Mouse (Mus musculus): ENCODE measurements at regions not wholly inside any gene's neighbourhood (a gene's known extent, or its start where the extent isn't known, plus 50 kb on each side); places are given as distances from the start of the nearest gene placed in this dataset.

GRCm38 (mm10) chr15:15148791-15149190 is 1579.8 kb upstream of the Cdh9 start:
- ATAC-seq (replicated peaks; ENCODE audit: low FRiP score, low read depth), result no peak
- no peak for TF ChIP-seq CTCF (IDR thresholded peaks at IDR 0.05; ENCODE audit: low read depth)
- H3K9ac ChIP-seq (ENCODE audit: low read depth, low read length), result no peak overlapping the region
- H3K27me3 ChIP-seq (ENCODE audit: insufficient read depth, low read length), result no peaks in the 10 kb centered on the region
- no peak for DNase-seq (ENCODE audit: low spot score)
- H3K27ac ChIP-seq, result no peak overlapping the region
- 91% methylated on average over 2 of the region's 2 CpGs for WGBS
- H3K4me3 ChIP-seq (replicated peaks; ENCODE audit: low read depth, low read length), result no peak overlapping the region
- H3K9me3 ChIP-seq (replicated peaks; ENCODE audit: low read length), result no peaks in the 10 kb centered on the region
- H3K36me3 ChIP-seq (ENCODE audit: insufficient read depth, low read length), result no peaks in the 10 kb centered on the region
- no peak overlapping the region for H3K4me2 ChIP-seq (ENCODE audit: low read length)
- no peaks in the 10 kb centered on the region for H3K4me1 ChIP-seq (replicated peaks; ENCODE audit: insufficient read depth, low read length)

DNA sequence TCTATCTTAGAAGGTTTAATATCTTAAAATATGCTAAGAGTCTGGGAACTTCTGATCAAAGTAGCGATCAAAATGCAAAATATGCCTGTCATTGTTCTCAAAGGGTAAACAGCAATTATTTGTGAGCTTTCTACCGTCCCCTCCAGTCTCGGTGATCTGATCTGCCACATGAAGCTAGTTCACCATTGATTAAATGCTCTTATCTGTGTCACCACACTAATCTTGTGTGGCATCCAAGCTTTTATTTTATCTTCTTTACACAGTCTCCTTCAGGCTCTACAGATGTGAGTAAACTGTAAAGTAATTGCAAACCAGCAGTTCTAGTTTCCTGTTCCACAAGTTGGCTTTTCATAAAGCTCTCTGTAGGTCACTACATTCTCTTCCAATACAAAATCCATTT is 1573.1 kb upstream of the Cdh9 start:
- Histone ChIP-seq H3K4me3 (replicated peaks; ENCODE audit: low read depth, low read length) (no peak overlapping the region), H3K36me3 (ENCODE audit: insufficient read depth, low read length) (no peaks in the 10 kb centered on the region), H3K27ac (no peak overlapping the region), H3K9me3 (replicated peaks; ENCODE audit: low read length) (no peaks in the 10 kb centered on the region), H3K9ac (ENCODE audit: low read depth, low read length) (no peak overlapping the region), H3K4me2 (ENCODE audit: low read length) (no peak overlapping the region), H3K4me1 (replicated peaks; ENCODE audit: insufficient read depth, low read length) (no peaks in the 10 kb centered on the region), H3K27me3 (ENCODE audit: insufficient read depth, low read length) (no peaks in the 10 kb centered on the region)
- no peak for TF ChIP-seq CTCF (IDR thresholded peaks at IDR 0.05; ENCODE audit: low read depth)
- no peak for ATAC-seq (replicated peaks; ENCODE audit: low FRiP score, low read depth)
- DNase-seq (ENCODE audit: low spot score), result no peak
- WGBS, result 70% methylated on average over 3 of the region's 3 CpGs

- H3K27ac ChIP-seq, result no peak overlapping the region
- H3K4me3 ChIP-seq (replicated peaks; ENCODE audit: low read depth, low read length), result no peak overlapping the region
- no peaks in the 10 kb centered on the region for H3K27me3 ChIP-seq (ENCODE audit: insufficient read depth, low read length)
- H3K36me3 ChIP-seq (ENCODE audit: insufficient read depth, low read length), result no peaks in the 10 kb centered on the region
- WGBS, result 58% methylated on average over 1 of the region's 1 CpGs
- DNase-seq (ENCODE audit: low spot score) (no peak), ATAC-seq (replicated peaks; ENCODE audit: low FRiP score, low read depth) (no peak)
- H3K9ac ChIP-seq (ENCODE audit: low read depth, low read length), result no peak overlapping the region
- no peaks in the 10 kb centered on the region for H3K9me3 ChIP-seq (replicated peaks; ENCODE audit: low read length)
- H3K4me2 ChIP-seq (ENCODE audit: low read length), result no peak overlapping the region
- no peak for TF ChIP-seq CTCF (IDR thresholded peaks at IDR 0.05; ENCODE audit: low read depth)
- H3K4me1 ChIP-seq (replicated peaks; ENCODE audit: insufficient read depth, low read length), result no peaks in the 10 kb centered on the region
Observed at GRCm38 (mm10) chr15:15170387-15170786, 1558.2 kb upstream of the Cdh9 start.

- 0 out of 2 replicates have a peak, but pooled peaks have one; percentile 18 for TF ChIP-seq CTCF (IDR thresholded peaks at IDR 0.05; ENCODE audit: low read depth)
- H3K9ac ChIP-seq (ENCODE audit: low read depth, low read length), result no peak overlapping the region
- H3K9me3 ChIP-seq (replicated peaks; ENCODE audit: low read length), result no peaks in the 10 kb centered on the region
- ATAC-seq (replicated peaks; ENCODE audit: low FRiP score, low read depth) (no peak), DNase-seq (ENCODE audit: low spot score) (no peak)
- WGBS, result 45% methylated on average over 2 of the region's 2 CpGs
- H3K27ac ChIP-seq, result no peak overlapping the region
- H3K4me2 ChIP-seq (ENCODE audit: low read length), result no peak overlapping the region
- no peaks in the 10 kb centered on the region for H3K36me3 ChIP-seq (ENCODE audit: insufficient read depth, low read length)
- H3K4me1 ChIP-seq (replicated peaks; ENCODE audit: insufficient read depth, low read length), result no peaks in the 10 kb centered on the region
- H3K4me3 ChIP-seq (replicated peaks; ENCODE audit: low read depth, low read length), result no peak overlapping the region
- no peaks in the 10 kb centered on the region for H3K27me3 ChIP-seq (ENCODE audit: insufficient read depth, low read length)
Observed at GRCm38 (mm10) chr15:15220296-15220695, 1508.3 kb upstream of the Cdh9 start.

DNA sequence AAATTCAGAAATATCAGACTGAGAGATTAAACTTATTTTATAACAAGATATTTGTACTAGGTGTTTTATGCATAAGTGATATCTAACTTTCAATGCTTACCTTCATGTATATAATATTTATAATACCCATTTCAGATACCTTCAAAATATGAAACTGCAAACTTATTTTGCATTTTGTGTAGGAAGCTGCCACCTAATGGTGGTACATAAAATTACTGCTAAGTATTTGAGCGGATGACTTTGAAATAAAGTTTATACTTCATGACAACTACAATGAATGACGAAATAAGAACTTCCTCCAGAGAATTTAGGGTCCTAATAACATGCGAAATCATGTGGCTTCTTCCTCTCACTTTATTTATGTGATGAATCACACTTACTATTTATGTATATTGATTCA is 1498.6 kb upstream of the Cdh9 start:
- Histone ChIP-seq H3K4me3 (replicated peaks; ENCODE audit: low read depth, low read length) (no peak overlapping the region), H3K9ac (ENCODE audit: low read depth, low read length) (no peak overlapping the region), H3K36me3 (ENCODE audit: insufficient read depth, low read length) (no peaks in the 10 kb centered on the region), H3K9me3 (replicated peaks; ENCODE audit: low read length) (no peaks in the 10 kb centered on the region), H3K4me1 (replicated peaks; ENCODE audit: insufficient read depth, low read length) (no peaks in the 10 kb centered on the region), H3K27ac (no peak overlapping the region), H3K4me2 (ENCODE audit: low read length) (no peak overlapping the region), H3K27me3 (ENCODE audit: insufficient read depth, low read length) (no peaks in the 10 kb centered on the region)
- DNase-seq (ENCODE audit: low spot score), result peak; percentile 33
- 61% methylated on average over 3 of the region's 3 CpGs for WGBS
- no peak for ATAC-seq (replicated peaks; ENCODE audit: low FRiP score, low read depth)
- peak; percentile 53 for TF ChIP-seq CTCF (IDR thresholded peaks at IDR 0.05; ENCODE audit: low read depth)

DNA sequence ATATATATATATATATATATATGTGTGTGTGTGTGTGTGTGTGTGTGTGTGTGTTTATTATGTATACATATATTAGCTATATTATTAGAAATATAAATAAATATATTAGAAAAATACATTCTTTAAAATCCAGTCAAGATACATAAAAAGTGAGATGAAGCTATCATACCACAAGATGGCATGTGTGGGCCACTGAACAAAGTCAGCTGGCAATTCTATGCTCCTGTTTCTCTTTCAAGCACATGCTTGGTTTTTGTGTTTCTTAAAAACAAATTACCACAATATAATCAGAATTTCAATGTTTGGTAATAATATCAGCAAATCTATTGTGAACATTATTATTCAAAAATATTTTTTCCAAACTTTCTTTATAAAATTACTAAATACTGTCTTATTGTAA is 1490.2 kb upstream of the Cdh9 start:
- Histone ChIP-seq H3K9ac (ENCODE audit: low read depth, low read length) (no peak overlapping the region), H3K4me3 (replicated peaks; ENCODE audit: low read depth, low read length) (no peak overlapping the region), H3K4me1 (replicated peaks; ENCODE audit: insufficient read depth, low read length) (no peaks in the 10 kb centered on the region), H3K4me2 (ENCODE audit: low read length) (no peak overlapping the region), H3K27me3 (ENCODE audit: insufficient read depth, low read length) (no peaks in the 10 kb centered on the region), H3K36me3 (ENCODE audit: insufficient read depth, low read length) (no peaks in the 10 kb centered on the region), H3K9me3 (replicated peaks; ENCODE audit: low read length) (no peaks in the 10 kb centered on the region), H3K27ac (no peak overlapping the region)
- DNase-seq (ENCODE audit: low spot score) (peak; percentile 63), ATAC-seq (replicated peaks; ENCODE audit: low FRiP score, low read depth) (no peak)
- TF ChIP-seq CTCF (IDR thresholded peaks at IDR 0.05; ENCODE audit: low read depth), result peak; percentile 51
